Mouse (Mus musculus): ENCODE measurements around the gene Kif3c.

DNA sequence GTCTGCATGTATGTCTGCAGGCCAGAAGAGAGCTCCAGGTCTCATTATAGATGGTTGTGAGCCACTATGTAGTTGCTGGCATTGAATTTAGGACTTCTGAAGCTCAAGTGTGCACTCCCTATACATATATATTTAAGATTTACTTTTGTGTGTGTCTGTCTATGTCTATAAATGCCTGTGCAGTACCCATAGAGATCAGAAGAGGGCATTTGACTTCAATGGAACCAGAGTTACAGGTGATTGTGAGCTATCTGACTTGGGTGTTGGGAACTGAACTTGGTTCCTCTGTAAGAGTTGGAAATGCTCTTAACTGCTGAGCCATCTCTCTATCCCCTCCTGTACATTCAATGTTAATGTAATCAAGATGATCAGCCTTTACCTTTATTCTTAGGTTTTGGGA, 66.1 kb downstream of the Kif3c start:
- TF ChIP-seq ZC3H11A (IDR thresholded peaks at IDR 0.05; ENCODE audit: borderline replicate concordance, low read depth, low read length) = no peak
- no peak for TF ChIP-seq ZNF384 (IDR thresholded peaks at IDR 0.05; ENCODE audit: low read depth, low read length)

Data from ES-E14 (cell line).